Mouse (Mus musculus): ENCODE measurements at regions not wholly inside any gene's neighbourhood (a gene's known extent, or its start where the extent isn't known, plus 50 kb on each side); places are given as distances from the start of the nearest gene placed in this dataset.

- in situ Hi-C loops (cut with MboI, MseI): no loop called here
Observed at GRCm38 (mm10) chr11:25335667-25336066, 874.9 kb downstream of the 5730522E02Rik start.

- in situ Hi-C loops (cut with MboI, MseI): no loop called here
Observed at GRCm38 (mm10) chr11:25330696-25331095, 879.9 kb downstream of the 5730522E02Rik start.

GRCm38 (mm10) chr11:25322426-25322825, 888.1 kb downstream of the 5730522E02Rik start:
- in situ Hi-C loops (cut with MboI, MseI): no loop called here

- in situ Hi-C loops (cut with MboI, MseI): no loop called here
Observed at GRCm38 (mm10) chr11:25321494-25321893, 889.1 kb downstream of the 5730522E02Rik start.

GRCm38 (mm10) chr11:25314645-25315044, 895.9 kb downstream of the 5730522E02Rik start:
- in situ Hi-C loops (cut with MboI, MseI): no loop called here

GRCm38 (mm10) chr11:25313879-25314278, 896.7 kb downstream of the 5730522E02Rik start:
- in situ Hi-C loops (cut with MboI, MseI): no loop called here

GRCm38 (mm10) chr11:25313308-25313707, 897.3 kb downstream of the 5730522E02Rik start:
- in situ Hi-C loops (cut with MboI, MseI): no loop called here

GRCm38 (mm10) chr11:25310754-25311153, 899.8 kb downstream of the 5730522E02Rik start:
- in situ Hi-C loops (cut with MboI, MseI): no loop called here

- in situ Hi-C loops (cut with MboI, MseI): loop anchor here (5.0 to 10.0 kb wide), 2 partner anchors 1254 to 1256 kb away; no protein-coding TSS in a partner anchor
Observed at GRCm38 (mm10) chr11:25301130-25301529, 909.4 kb downstream of the 5730522E02Rik start.

GRCm38 (mm10) chr11:25288346-25288745, 922.2 kb downstream of the 5730522E02Rik start:
- in situ Hi-C loops (cut with MboI, MseI): no loop called here

- in situ Hi-C loops (cut with MboI, MseI): no loop called here
Observed at GRCm38 (mm10) chr11:25287458-25288247, 922.9 kb downstream of the 5730522E02Rik start.

GRCm38 (mm10) chr11:25269936-25270540, 940.5 kb downstream of the 5730522E02Rik start:
- in situ Hi-C loops (cut with MboI, MseI): no loop called here

GRCm38 (mm10) chr11:25262906-25263305, 947.7 kb downstream of the 5730522E02Rik start:
- in situ Hi-C loops (cut with MboI, MseI): no loop called here

- in situ Hi-C loops (cut with MboI, MseI): no loop called here
Observed at GRCm38 (mm10) chr11:25259691-25260090, 950.9 kb downstream of the 5730522E02Rik start.

GRCm38 (mm10) chr11:25233360-25233890, 977.1 kb downstream of the 5730522E02Rik start:
- in situ Hi-C loops (cut with MboI, MseI): no loop called here

All from T-helper 17 cell (primary cell).